Mouse (Mus musculus) left cerebral cortex, adult 18-20 months (tissue): ENCODE data around the gene Duoxa2. TPM values are rescaled to one million over a fixed set of nuclear protein-coding genes. Genes with fewer than 3 reads are reported as not detected.

Experiments used
- DNase-seq, 2 experiments: peaks; one replicate each; pipeline ENCODE4 v3.0.0; 2021 to 2022; ENCODE audit warnings: low spot score in 2 of 2, mixed read lengths in 1 of 2
- total RNA-seq, 2 experiments: library from RNA; stranded (reverse); gene quantifications; 2 replicates each; pipeline ENCODE4 v1.2.3; 2021

Duoxa2 gene
- total RNA-seq, 2 experiments from 2014 or later = not detected

- peak; percentile 48 to 58 for DNase-seq
Measured at GRCm38 (mm10) chr2:122351931-122352329, 53.2 kb downstream of the Duoxa2 start.

Other genes starting within 250 kb of the Duoxa2 start
- gene Spg11, start 180.5 kb upstream of the Duoxa2 start, total RNA-seq = 10 to 100 TPM; 15.9 to 16.1 TPM
- 100 to 1,000 TPM; 121 to 139 TPM for gene B2m, start 151.2 kb upstream of the Duoxa2 start, total RNA-seq
- not detected for gene Trim69, start 138.2 kb upstream of the Duoxa2 start, total RNA-seq
- gene Patl2, start 112.7 kb upstream of the Duoxa2 start, total RNA-seq = under 1 TPM in 1 of 2 experiments, not detected in 1; 0.14 TPM
- gene Terb2, start 112.6 kb upstream of the Duoxa2 start, total RNA-seq = not detected
- gene Sord, start 64.2 kb upstream of the Duoxa2 start, total RNA-seq = 10 to 100 TPM; 19.4 to 20.4 TPM
- not detected for gene Duox2, start 451 bp upstream of the Duoxa2 start, total RNA-seq
- gene Duoxa1, start 14.8 kb downstream of the Duoxa2 start, total RNA-seq = under 1 TPM in 1 of 2 experiments, not detected in 1; 0.23 TPM
- not detected for gene Duox1, start 16.8 kb downstream of the Duoxa2 start, total RNA-seq
- gene Shf, start 70.3 kb downstream of the Duoxa2 start, total RNA-seq = 10 to 100 TPM; 70.5 to 76.1 TPM
- under 1 TPM; 0.26 to 0.30 TPM for gene Slc28a2, start 127.6 kb downstream of the Duoxa2 start, total RNA-seq
- not detected for gene Gm14085, start 186.0 kb downstream of the Duoxa2 start, total RNA-seq